ENCODE assay signal across 34 mouse cellular contexts in genomic region chr7:120796369-120796768, GRCm38 (mm10). TPM values are rescaled to one million over a fixed set of nuclear protein-coding genes. Genes with fewer than 3 reads are reported as not detected.
DNase-seq lines count a peak whose midpoint lies in the region; ATAC-seq and TF ChIP-seq lines count a peak whose summit lies in the region.
"Had no signal": no experiment of that assay in that cellular context is flagged by ENCODE, and none has a peak within 500 bp of the region (broad histone marks: within the 10 kb centered on the region; RNA-seq: fewer than 3 reads in every experiment).

No protein-coding gene starts in this region.

- H3K27ac ChIP-seq in embryonic facial prominence, embryonic 11.5 days (replicated peaks; ENCODE audit: low read depth, low read length): no peak overlapping the region
- no peak overlapping the region for H3K27ac ChIP-seq in embryonic facial prominence, embryonic 10.5 days (replicated peaks)
- H3K27ac ChIP-seq in heart, postnatal 0 days (ENCODE audit: low read depth): no peak overlapping the region
- H3K27ac ChIP-seq in embryonic facial prominence, embryonic 15.5 days (replicated peaks): no peak overlapping the region
- H3K27ac ChIP-seq in intestine, embryonic 16.5 days (ENCODE audit: low read length): no peak overlapping the region
- H3K27ac ChIP-seq: forebrain, embryonic 12.5 days; hindbrain, embryonic 13.5 days; liver, embryonic 12.5 days; neural tube, embryonic 15.5 days; stomach, embryonic 15.5 days had no signal

- no peaks in the 10 kb centered on the region for H3K4me1 ChIP-seq in embryonic facial prominence, embryonic 11.5 days (ENCODE audit: control insufficient read depth, insufficient read depth, low read length)
- peaks cover 4% of the 10 kb centered on the region; the same call in 1 of the 2 replicates for H3K4me1 ChIP-seq in embryonic facial prominence, embryonic 10.5 days
- no peaks in the 10 kb centered on the region for H3K4me1 ChIP-seq in heart, postnatal 0 days (ENCODE audit: control insufficient read depth, insufficient read depth)
- H3K4me1 ChIP-seq in embryonic facial prominence, embryonic 15.5 days: no peaks in the 10 kb centered on the region
- H3K4me1 ChIP-seq in intestine, embryonic 16.5 days (ENCODE audit: control insufficient read depth, insufficient read depth, low read length): no peaks in the 10 kb centered on the region
- H3K4me1 ChIP-seq: forebrain, embryonic 12.5 days; hindbrain, embryonic 13.5 days; liver, embryonic 12.5 days; neural tube, embryonic 15.5 days; stomach, embryonic 15.5 days had no signal

- no peaks in the 10 kb centered on the region for H3K27me3 ChIP-seq in embryonic facial prominence, embryonic 11.5 days (ENCODE audit: control insufficient read depth, insufficient read depth, low read length)
- no peaks in the 10 kb centered on the region for H3K27me3 ChIP-seq in embryonic facial prominence, embryonic 10.5 days (replicated peaks; ENCODE audit: low read depth, poor library complexity, severe bottlenecking)
- H3K27me3 ChIP-seq in heart, postnatal 0 days (ENCODE audit: control insufficient read depth, insufficient read depth, low read length): no peaks in the 10 kb centered on the region
- no peaks in the 10 kb centered on the region for H3K27me3 ChIP-seq in embryonic facial prominence, embryonic 15.5 days
- H3K27me3 ChIP-seq in intestine, embryonic 16.5 days (replicated peaks; ENCODE audit: control insufficient read depth, insufficient read depth, low read length): no peaks in the 10 kb centered on the region
- H3K27me3 ChIP-seq: forebrain, embryonic 12.5 days; hindbrain, embryonic 13.5 days; neural tube, embryonic 15.5 days; stomach, embryonic 15.5 days had no signal

- 73% methylated on average over 3 of the region's 3 CpGs for whole genome bisulfite sequencing in embryonic facial prominence, embryonic 11.5 days
- 75% methylated on average over 3 of the region's 3 CpGs for WGBS in embryonic facial prominence, embryonic 10.5 days
- WGBS in heart, postnatal 0 days: 41% methylated on average over 3 of the region's 3 CpGs
- 62% methylated on average over 3 of the region's 3 CpGs for WGBS in embryonic facial prominence, embryonic 15.5 days
- 82% methylated on average over 3 of the region's 3 CpGs for WGBS in intestine, embryonic 16.5 days

- no peak for TF ChIP-seq CTCF in heart, postnatal 0 days (IDR thresholded peaks at IDR 0.05; ENCODE audit: low read depth)

- H3K4me3 ChIP-seq in embryonic facial prominence, embryonic 11.5 days (ENCODE audit: low read depth, low read length): no peak overlapping the region
- no peak overlapping the region for H3K4me3 ChIP-seq in embryonic facial prominence, embryonic 10.5 days
- H3K4me3 ChIP-seq in heart, postnatal 0 days (ENCODE audit: low read depth, low read length): no peak overlapping the region
- H3K4me3 ChIP-seq in embryonic facial prominence, embryonic 15.5 days (replicated peaks): no peak overlapping the region
- H3K4me3 ChIP-seq in intestine, embryonic 16.5 days (ENCODE audit: low read length): no peak overlapping the region
- H3K4me3 ChIP-seq: forebrain, embryonic 12.5 days; hindbrain, embryonic 13.5 days; liver, embryonic 12.5 days; neural tube, embryonic 15.5 days; stomach, embryonic 15.5 days had no signal

- no peak for TF ChIP-seq EP300 in heart, postnatal 0 days (IDR thresholded peaks at IDR 0.05; ENCODE audit: low read depth)

- H3K36me3 ChIP-seq in embryonic facial prominence, embryonic 11.5 days (replicated peaks; ENCODE audit: control insufficient read depth, insufficient read depth, low read depth, low read length): no peaks in the 10 kb centered on the region
- H3K36me3 ChIP-seq in embryonic facial prominence, embryonic 10.5 days (replicated peaks): no peaks in the 10 kb centered on the region
- H3K36me3 ChIP-seq in heart, postnatal 0 days (replicated peaks; ENCODE audit: control insufficient read depth, insufficient read depth, low read length): no peaks in the 10 kb centered on the region
- no peaks in the 10 kb centered on the region for H3K36me3 ChIP-seq in embryonic facial prominence, embryonic 15.5 days
- H3K36me3 ChIP-seq in intestine, embryonic 16.5 days (ENCODE audit: control insufficient read depth, insufficient read depth, low read length): no peaks in the 10 kb centered on the region
- H3K36me3 ChIP-seq: forebrain, embryonic 12.5 days; hindbrain, embryonic 13.5 days; liver, embryonic 12.5 days; neural tube, embryonic 15.5 days; stomach, embryonic 15.5 days had no signal

- H3K4me2 ChIP-seq in embryonic facial prominence, embryonic 11.5 days (ENCODE audit: low read depth, low read length): no peak overlapping the region
- no peak overlapping the region for H3K4me2 ChIP-seq in heart, postnatal 0 days (ENCODE audit: low read depth, low read length)
- no peak overlapping the region for H3K4me2 ChIP-seq in embryonic facial prominence, embryonic 15.5 days (replicated peaks)
- H3K4me2 ChIP-seq in intestine, embryonic 16.5 days (ENCODE audit: low read depth, low read length): no peak overlapping the region
- H3K4me2 ChIP-seq: forebrain, embryonic 12.5 days; hindbrain, embryonic 13.5 days; liver, embryonic 12.5 days; neural tube, embryonic 15.5 days; stomach, embryonic 15.5 days had no signal

- DNase-seq in embryonic facial prominence, embryonic 11.5 days (ENCODE audit: low spot score): no peak
- DNase-seq in embryonic facial prominence, embryonic 10.5 days (ENCODE audit: low spot score): no peak
- DNase-seq in heart, postnatal 0 days (ENCODE audit: low spot score): no peak
- DNase-seq in heart, postnatal 4 days: no peak
- no peak for DNase-seq in ovary, postnatal 14 days (ENCODE audit: low spot score)
- DNase-seq: adrenal gland, adult 8-10 months; cerebellum, adult 2 months; cerebellum, postnatal 25 days; embryo, embryonic 11 days; forebrain, postnatal 0 days; gastrocnemius, postnatal 10 days; kidney, adult 9 months; kidney, postnatal 10 days; layer of hippocampus, postnatal 36 days; left cerebral cortex, postnatal 4 days; liver, postnatal 0 days; lung, postnatal 4 days; midbrain, embryonic 14.5 days; right cerebral cortex, postnatal 25 days had no signal

- no peak overlapping the region for H3K9ac ChIP-seq in embryonic facial prominence, embryonic 11.5 days (replicated peaks; ENCODE audit: low read length)
- no peak overlapping the region for H3K9ac ChIP-seq in heart, postnatal 0 days (replicated peaks; ENCODE audit: low read depth, low read length)
- H3K9ac ChIP-seq in embryonic facial prominence, embryonic 15.5 days: no peak overlapping the region
- H3K9ac ChIP-seq in intestine, embryonic 16.5 days (ENCODE audit: low read depth, low read length): no peak overlapping the region
- H3K9ac ChIP-seq: forebrain, embryonic 12.5 days; forebrain, postnatal 0 days; hindbrain, embryonic 13.5 days; liver, embryonic 12.5 days; liver, postnatal 0 days; neural tube, embryonic 15.5 days; stomach, embryonic 15.5 days had no signal

- H3K9me3 ChIP-seq in embryonic facial prominence, embryonic 11.5 days (replicated peaks; ENCODE audit: control insufficient read depth, low read length): no peaks in the 10 kb centered on the region
- 0 out of 2 replicates have a peak, but pooled peaks cover 2% of the 10 kb centered on the region for H3K9me3 ChIP-seq in embryonic facial prominence, embryonic 10.5 days
- no peaks in the 10 kb centered on the region for H3K9me3 ChIP-seq in heart, postnatal 0 days (replicated peaks; ENCODE audit: control insufficient read depth, low read length)
- no peaks in the 10 kb centered on the region for H3K9me3 ChIP-seq in embryonic facial prominence, embryonic 15.5 days (replicated peaks)
- H3K9me3 ChIP-seq in intestine, embryonic 16.5 days (ENCODE audit: control insufficient read depth, low read length): no peaks in the 10 kb centered on the region
- H3K9me3 ChIP-seq: forebrain, embryonic 12.5 days; hindbrain, embryonic 13.5 days; liver, embryonic 12.5 days; neural tube, embryonic 15.5 days; stomach, embryonic 15.5 days had no signal

- ATAC-seq in embryonic facial prominence, embryonic 11.5 days (replicated peaks; ENCODE audit: insufficient number of reproducible peaks, low FRiP score, low TSS enrichment, low read depth): peak; percentile 56; the same call in 1 of the 2 replicates
- ATAC-seq in heart, postnatal 0 days (ENCODE audit: insufficient read depth, low read depth): peak; percentile 39; the same call in 1 of the 2 replicates
- ATAC-seq in embryonic facial prominence, embryonic 15.5 days (ENCODE audit: insufficient number of reproducible peaks, low FRiP score, low TSS enrichment, low read depth): 0 out of 2 replicates have a peak, but pooled peaks have one; percentile 34
- ATAC-seq in intestine, embryonic 16.5 days: no peak
- ATAC-seq: forebrain, postnatal 0 days; intestine, postnatal 0 days; liver, embryonic 12.5 days; liver, postnatal 0 days had no signal

RNA-seq across cellular contexts. Expression of gene Gm5737, which starts 15.8 kb away (rescaled TPM):
- not detected in 2 replicates for polyA plus RNA-seq in embryonic facial prominence, embryonic 11.5 days (2014; fragmentation: Nextera tagmentation; extraction: Ambion mirVana)
- not detected in 2 replicates for polyA plus RNA-seq in embryonic facial prominence, embryonic 10.5 days (2016; fragmentation: Nextera tagmentation; extraction: Ambion mirVana)
- total RNA-seq in heart, postnatal 0 days (2014; rRNA removed; ENCODE audit: low replicate concordance): not detected in 2 replicates
- polyA plus RNA-seq in heart, postnatal 0 days (2015; fragmentation: Nextera tagmentation; extraction: Ambion mirVana): not detected in 2 replicates
- not detected for total RNA-seq in heart, postnatal 4 days (2021)
- not detected in 2 replicates for polyA plus RNA-seq in embryonic facial prominence, embryonic 15.5 days (2015; fragmentation: Nextera tagmentation; extraction: Ambion mirVana)
- not detected in 2 replicates for polyA plus RNA-seq in intestine, embryonic 16.5 days (2015; fragmentation: Nextera tagmentation; extraction: Ambion mirVana)
- total RNA-seq: adrenal gland, adult 8-10 months; adrenal gland, postnatal 4 days; forebrain, postnatal 0 days; layer of hippocampus, postnatal 36 days; megakaryocyte-erythroid progenitor cell, adult 5-6 weeks had no signal
- polyA plus RNA-seq: embryonic facial prominence, embryonic 14.5 days; forebrain, embryonic 12.5 days; heart, embryonic 16.5 days; hindbrain, embryonic 13.5 days; intestine, postnatal 0 days; large intestine, adult 2 months; limb, embryonic 14.5 days; liver, embryonic 12.5 days; liver, postnatal 0 days; lung, embryonic 16.5 days; neural tube, embryonic 15.5 days; stomach, embryonic 15.5 days had no signal

RNA-seq across cellular contexts. Expression of gene Eef2k, which starts 46.3 kb away (rescaled TPM):
- polyA plus RNA-seq in embryonic facial prominence, embryonic 11.5 days (2014; fragmentation: Nextera tagmentation; extraction: Ambion mirVana): 8.7 and 10.6 TPM in 2 replicates
- polyA plus RNA-seq in embryonic facial prominence, embryonic 10.5 days (2016; fragmentation: Nextera tagmentation; extraction: Ambion mirVana): 33.8 and 34.5 TPM in 2 replicates
- total RNA-seq in heart, postnatal 0 days (2014; rRNA removed; ENCODE audit: low replicate concordance): 31.9 and 48.2 TPM in 2 replicates
- polyA plus RNA-seq in heart, postnatal 0 days (2015; fragmentation: Nextera tagmentation; extraction: Ambion mirVana): 22.7 and 23.6 TPM in 2 replicates
- total RNA-seq in heart, postnatal 4 days (2021): 10 to 100 TPM; 36.9 to 38.0 TPM
- polyA plus RNA-seq in embryonic facial prominence, embryonic 15.5 days (2015; fragmentation: Nextera tagmentation; extraction: Ambion mirVana): 65.2 and 75.4 TPM in 2 replicates
- polyA plus RNA-seq in intestine, embryonic 16.5 days (2015; fragmentation: Nextera tagmentation; extraction: Ambion mirVana): 54.1 and 59.6 TPM in 2 replicates

RNA-seq across cellular contexts. Expression of gene Vwa3a, which starts 57.3 kb away (rescaled TPM):
- 0.13 and 0.24 TPM in 2 replicates for polyA plus RNA-seq in embryonic facial prominence, embryonic 11.5 days (2014; fragmentation: Nextera tagmentation; extraction: Ambion mirVana)
- 0.07 and 0.47 TPM in 2 replicates for polyA plus RNA-seq in embryonic facial prominence, embryonic 10.5 days (2016; fragmentation: Nextera tagmentation; extraction: Ambion mirVana)
- total RNA-seq in heart, postnatal 0 days (2014; rRNA removed; ENCODE audit: low replicate concordance): 0.04 and 2.2 TPM in 2 replicates
- 0.85 and 1.1 TPM in 2 replicates for polyA plus RNA-seq in heart, postnatal 0 days (2015; fragmentation: Nextera tagmentation; extraction: Ambion mirVana)
- total RNA-seq in heart, postnatal 4 days (2021): 1 to 10 TPM; 1.1 to 1.4 TPM
- polyA plus RNA-seq in embryonic facial prominence, embryonic 15.5 days (2015; fragmentation: Nextera tagmentation; extraction: Ambion mirVana): 1.7 and 3.2 TPM in 2 replicates
- 0.38 and 0.44 TPM in 2 replicates for polyA plus RNA-seq in intestine, embryonic 16.5 days (2015; fragmentation: Nextera tagmentation; extraction: Ambion mirVana)
- total RNA-seq: megakaryocyte-erythroid progenitor cell, adult 5-6 weeks had no signal
- polyA plus RNA-seq: liver, embryonic 12.5 days had no signal
